Mouse (Mus musculus) spleen, adult 2 months (tissue): ENCODE data around the gene Rnf157.

Experiments used
- CTCF ChIP-seq: fragments of 200-500 bp; IDR thresholded peaks from 2 replicates; pipeline ENCODE4 v1.5.1; 2011; ENCODE audit warnings: mild to moderate bottlenecking, inconsistent platforms; ENCODE audit not compliant: insufficient read depth, insufficient read length, insufficient replicate concordance; ENCODE audit errors: extremely low read depth
- POLR2A ChIP-seq: fragments of 200-500 bp; IDR thresholded peaks from 2 replicates; pipeline ENCODE4 v1.6.1; 2011; ENCODE audit warnings: low read depth, low read length, inconsistent platforms

DNA sequence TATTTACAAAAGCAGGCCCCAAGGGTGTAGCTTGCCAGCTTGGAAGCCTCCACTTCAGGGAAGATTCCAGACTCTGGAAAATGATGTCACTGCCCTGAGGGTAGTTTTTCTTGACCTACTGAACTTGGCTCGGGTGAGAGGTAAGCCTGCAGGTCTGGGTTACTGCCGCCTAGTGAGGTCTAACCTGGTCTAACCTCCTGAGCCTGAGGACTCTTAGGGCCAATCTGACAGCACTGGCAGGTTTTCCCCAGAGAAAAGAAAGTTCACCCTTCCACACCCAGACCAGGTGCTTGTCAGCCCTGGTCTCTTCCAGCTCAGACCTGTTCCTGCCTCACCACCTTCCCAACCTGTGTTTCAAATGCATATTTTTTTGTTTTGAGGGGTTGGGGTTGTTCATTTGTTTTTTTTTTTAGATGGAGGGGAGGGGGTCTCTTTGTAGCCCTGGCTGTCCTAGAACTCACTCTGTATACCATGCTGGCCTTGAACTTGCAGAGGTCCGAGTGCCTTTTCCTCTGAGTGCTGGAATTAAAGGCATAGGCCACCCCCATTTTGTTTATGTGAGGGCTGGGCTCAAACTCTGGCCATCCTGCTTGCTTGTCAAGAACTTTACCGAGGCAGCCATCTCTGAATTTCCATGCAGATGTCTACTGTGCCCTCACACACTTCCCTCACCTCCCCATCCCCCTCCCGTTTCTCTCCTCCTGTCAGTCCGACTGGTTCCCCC lies 14.2 kb upstream of the Rnf157 start:
- TF ChIP-seq CTCF (no peak), POLR2A (no peak)
